ENCODE assay signal across 12 mouse cellular contexts in the genomic region with DNA sequence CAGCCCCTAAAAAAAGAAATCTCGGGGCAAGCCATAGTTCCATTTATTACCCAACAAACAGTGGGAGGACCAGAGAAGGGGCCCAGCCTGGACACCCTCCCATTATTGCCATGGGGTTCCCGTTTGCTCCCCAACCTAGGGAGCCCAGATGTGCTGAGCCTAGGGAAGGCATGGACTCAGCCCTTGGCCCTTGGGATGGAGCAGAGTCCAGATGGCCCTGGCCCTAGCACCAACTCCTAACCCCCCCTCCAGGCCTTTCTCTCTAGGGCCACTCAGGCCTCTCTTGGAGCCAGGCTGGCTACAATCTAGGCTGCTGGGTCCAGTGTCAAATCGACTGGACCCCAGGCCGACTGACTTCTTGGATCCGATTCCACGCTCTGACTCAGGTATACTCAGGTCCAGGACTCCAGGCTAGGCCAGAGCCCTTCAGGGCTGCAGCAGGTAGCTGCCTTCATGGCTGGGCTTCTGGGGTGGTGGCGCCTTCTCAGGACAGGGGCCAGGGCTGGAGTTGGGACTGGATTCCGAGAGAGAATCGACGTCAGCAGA. TPM values are rescaled to one million over a fixed set of nuclear protein-coding genes. Genes with fewer than 3 reads are reported as not detected.
DNase-seq lines count a peak whose midpoint lies in the region; ATAC-seq lines count a peak whose summit lies in the region.
"Had no signal": no experiment of that assay in that cellular context is flagged by ENCODE, and none has a peak within 500 bp of the region (broad histone marks: within the 10 kb centered on the region; RNA-seq: fewer than 3 reads in every experiment).

No protein-coding gene starts in this region.

- no peak for ATAC-seq in embryonic facial prominence, embryonic 15.5 days (ENCODE audit: insufficient number of reproducible peaks, low FRiP score, low TSS enrichment, low read depth)
- no peak for ATAC-seq in hindbrain, embryonic 15.5 days (ENCODE audit: low FRiP score, low read depth)
- no peak for ATAC-seq in neural tube, embryonic 12.5 days (ENCODE audit: low FRiP score, low read depth)

- DNase-seq in heart, embryonic 10.5 days (ENCODE audit: low spot score): no peak
- no peak for DNase-seq in heart, adult 18-20 months
- no peak for DNase-seq in urinary bladder, adult 2 months (ENCODE audit: low spot score)
- no peak for DNase-seq in right cerebral cortex, postnatal 25 days
- DNase-seq in adrenal gland, postnatal 14 days: no peak
- DNase-seq: adrenal gland, adult 2 months had no signal

- peaks cover 6% of the 10 kb centered on the region; the same call in 1 of the 2 replicates for H3K36me3 ChIP-seq in heart, embryonic 10.5 days
- no peaks in the 10 kb centered on the region for H3K36me3 ChIP-seq in embryonic facial prominence, embryonic 15.5 days
- no peaks in the 10 kb centered on the region for H3K36me3 ChIP-seq in hindbrain, embryonic 15.5 days
- peaks cover 10% of the 10 kb centered on the region for H3K36me3 ChIP-seq in neural tube, embryonic 12.5 days
- H3K36me3 ChIP-seq: liver, embryonic 15.5 days had no signal

- WGBS in heart, embryonic 10.5 days: 87% methylated on average over 10 of the region's 10 CpGs
- 89% methylated on average over 10 of the region's 10 CpGs for WGBS in embryonic facial prominence, embryonic 15.5 days
- WGBS in hindbrain, embryonic 15.5 days: 93% methylated on average over 10 of the region's 10 CpGs
- 87% methylated on average over 10 of the region's 10 CpGs for WGBS in neural tube, embryonic 12.5 days

- peak overlapping the region; percentile 68; the same call in 1 of the 2 replicates for H3K4me2 ChIP-seq in embryonic facial prominence, embryonic 15.5 days (replicated peaks)
- H3K4me2 ChIP-seq in hindbrain, embryonic 15.5 days: peak overlapping the region; percentile 85
- peak overlapping the region; percentile 77 for H3K4me2 ChIP-seq in neural tube, embryonic 12.5 days (replicated peaks)

- H3K27ac ChIP-seq in heart, embryonic 10.5 days: no peak overlapping the region
- H3K27ac ChIP-seq in embryonic facial prominence, embryonic 15.5 days (replicated peaks): no peak overlapping the region
- 0 out of 2 replicates have a peak overlapping the region, but pooled peaks have one; percentile 93 for H3K27ac ChIP-seq in hindbrain, embryonic 15.5 days (replicated peaks)
- no peak overlapping the region for H3K27ac ChIP-seq in neural tube, embryonic 12.5 days
- H3K27ac ChIP-seq: liver, embryonic 15.5 days had no signal

- H3K4me3 ChIP-seq in heart, embryonic 10.5 days: peak overlapping the region; percentile 76; the same call in 1 of the 2 replicates
- H3K4me3 ChIP-seq in embryonic facial prominence, embryonic 15.5 days (replicated peaks): no peak overlapping the region
- peak overlapping the region; percentile 78 for H3K4me3 ChIP-seq in hindbrain, embryonic 15.5 days
- H3K4me3 ChIP-seq in neural tube, embryonic 12.5 days: no peak overlapping the region; the same call in 1 of the 2 replicates
- H3K4me3 ChIP-seq: liver, embryonic 15.5 days had no signal

- H3K4me1 ChIP-seq in heart, embryonic 10.5 days: peaks cover 39% of the 10 kb centered on the region
- peaks cover 52% of the 10 kb centered on the region for H3K4me1 ChIP-seq in embryonic facial prominence, embryonic 15.5 days
- peaks cover 46% of the 10 kb centered on the region for H3K4me1 ChIP-seq in hindbrain, embryonic 15.5 days (replicated peaks)
- H3K4me1 ChIP-seq in neural tube, embryonic 12.5 days: peaks cover 46% of the 10 kb centered on the region

- peaks cover 40% of the 10 kb centered on the region for H3K27me3 ChIP-seq in heart, embryonic 10.5 days (ENCODE audit: insufficient read depth, poor library complexity, severe bottlenecking)
- H3K27me3 ChIP-seq in embryonic facial prominence, embryonic 15.5 days: peaks cover 5% of the 10 kb centered on the region; the same call in 1 of the 2 replicates
- H3K27me3 ChIP-seq in hindbrain, embryonic 15.5 days: no peaks in the 10 kb centered on the region
- no peaks in the 10 kb centered on the region for H3K27me3 ChIP-seq in neural tube, embryonic 12.5 days (replicated peaks)

- no peak overlapping the region for H3K9ac ChIP-seq in embryonic facial prominence, embryonic 15.5 days
- peak overlapping the region; percentile 94 for H3K9ac ChIP-seq in hindbrain, embryonic 15.5 days
- H3K9ac ChIP-seq in neural tube, embryonic 12.5 days: peak overlapping the region; percentile 96
- H3K9ac ChIP-seq: liver, embryonic 15.5 days had no signal

- H3K9me3 ChIP-seq in heart, embryonic 10.5 days: no peaks in the 10 kb centered on the region
- no peaks in the 10 kb centered on the region for H3K9me3 ChIP-seq in embryonic facial prominence, embryonic 15.5 days (replicated peaks)
- no peaks in the 10 kb centered on the region for H3K9me3 ChIP-seq in hindbrain, embryonic 15.5 days
- H3K9me3 ChIP-seq in neural tube, embryonic 12.5 days: no peaks in the 10 kb centered on the region
- H3K9me3 ChIP-seq: liver, embryonic 15.5 days had no signal

RNA-seq across cellular contexts. Expression of a gene that starts 1.9 kb away (rescaled TPM):
- polyA plus RNA-seq in heart, embryonic 10.5 days (2016; fragmentation: Nextera tagmentation; extraction: Ambion mirVana): 5.3 and 8.9 TPM in 2 replicates
- 10 to 100 TPM in 1 of 2 experiments, 1 to 10 TPM in 1; 9.7 to 11.0 TPM for total RNA-seq in heart, adult 18-20 months (2021)
- polyA plus RNA-seq in embryonic facial prominence, embryonic 15.5 days (2015; fragmentation: Nextera tagmentation; extraction: Ambion mirVana): 23.8 and 27.3 TPM in 2 replicates
- 106 and 122 TPM in 2 replicates for polyA plus RNA-seq in hindbrain, embryonic 15.5 days (2015; fragmentation: Nextera tagmentation; extraction: Ambion mirVana)
- polyA plus RNA-seq in neural tube, embryonic 12.5 days (2016; fragmentation: Nextera tagmentation; extraction: Ambion mirVana): 73.6 and 74.1 TPM in 2 replicates
- polyA plus RNA-seq in urinary bladder, adult 2 months (2012; rRNA removed): 165 and 187 TPM in 2 replicates
- total RNA-seq in adrenal gland, postnatal 14 days (2021): 3.5 and 6.9 TPM in 2 replicates
- total RNA-seq: granulocyte monocyte progenitor cell, adult 5-6 weeks; megakaryocyte, adult 5-6 weeks had no signal

RNA-seq across cellular contexts. Expression of a gene that starts 58.6 kb away (rescaled TPM):
- 2.6 and 8.9 TPM in 2 replicates for polyA plus RNA-seq in heart, embryonic 10.5 days (2016; fragmentation: Nextera tagmentation; extraction: Ambion mirVana)
- 1 to 10 TPM; 3.3 to 4.4 TPM for total RNA-seq in heart, adult 18-20 months (2021)
- 16.2 and 19.0 TPM in 2 replicates for polyA plus RNA-seq in embryonic facial prominence, embryonic 15.5 days (2015; fragmentation: Nextera tagmentation; extraction: Ambion mirVana)
- polyA plus RNA-seq in hindbrain, embryonic 15.5 days (2015; fragmentation: Nextera tagmentation; extraction: Ambion mirVana): 29.1 and 33.0 TPM in 2 replicates
- polyA plus RNA-seq in neural tube, embryonic 12.5 days (2016; fragmentation: Nextera tagmentation; extraction: Ambion mirVana): 32.8 and 36.4 TPM in 2 replicates
- 28.6 and 49.0 TPM in 2 replicates for polyA plus RNA-seq in urinary bladder, adult 2 months (2012; rRNA removed)
- total RNA-seq in adrenal gland, postnatal 14 days (2021): 61.2 and 63.2 TPM in 2 replicates
- total RNA-seq: granulocyte monocyte progenitor cell, adult 5-6 weeks; megakaryocyte, adult 5-6 weeks had no signal

Comparison
In these comparisons a context has a peak if more than half of its experiments do, and no peak if none do; other contexts are left out.
1. H3K4me3 ChIP-seq: peak in heart, embryonic 10.5 days (single experiment) and hindbrain, embryonic 15.5 days (single experiment); none in embryonic facial prominence, embryonic 15.5 days (single experiment) and neural tube, embryonic 12.5 days (single experiment).
2. Peak in every context shown above with its lines, with median percentiles within 50 percentile points of each other: H3K4me2 ChIP-seq.